Mouse (Mus musculus): ENCODE measurements at regions not wholly inside any gene's neighbourhood (a gene's known extent, or its start where the extent isn't known, plus 50 kb on each side); places are given as distances from the start of the nearest gene placed in this dataset.
"Not testable (repeated sequence)": the region's sequence is repeated elsewhere in the genome, so short reads cannot be mapped to it uniquely, and the experiment has no call there.

- ATAC-seq = peak; percentile 34; the same call in 1 of the 2 replicates
- not testable (repeated sequence) for H3K4me2 ChIP-seq
These were observed 225.7 kb downstream of the Enc1 start for GRCm38 (mm10) chr13:97466585-97466984.

GRCm38 (mm10) chr13:97463798-97464197 lies 222.9 kb downstream of the Enc1 start:
- no peaks in the 10 kb centered on the region for H3K36me3 ChIP-seq
- no peaks in the 10 kb centered on the region for H3K9me3 ChIP-seq (replicated peaks)
- H3K4me1 ChIP-seq = peaks cover 74% of the 10 kb centered on the region
- ATAC-seq = peak; percentile 45; the same call in 1 of the 2 replicates
- peak overlapping the region; percentile 94 for H3K27ac ChIP-seq
- H3K9ac ChIP-seq = no peak overlapping the region
- H3K27me3 ChIP-seq (replicated peaks) = no peaks in the 10 kb centered on the region
- 28% methylated on average over 8 of the region's 8 CpGs for WGBS (ENCODE audit: insufficient replicate concordance)
- peak overlapping the region; percentile 63 for H3K4me2 ChIP-seq
- no peak overlapping the region for H3K4me3 ChIP-seq

More at GRCm38 (mm10) chr13:97466585-97466984, 225.7 kb downstream of the Enc1 start:
- not testable (repeated sequence) for H3K4me3 ChIP-seq; H3K27ac ChIP-seq; H3K9me3 ChIP-seq (replicated peaks); H3K27me3 ChIP-seq (replicated peaks); H3K36me3 ChIP-seq; H3K9ac ChIP-seq
- H3K4me1 ChIP-seq = peaks cover 72% of the 10 kb centered on the region
- WGBS (ENCODE audit: insufficient replicate concordance) = 50% methylated on average over 1 of the region's 1 CpGs

GRCm38 (mm10) chr13:97462884-97463235 lies 222.0 kb downstream of the Enc1 start:
- 75% methylated on average over 2 of the region's 2 CpGs for WGBS (ENCODE audit: insufficient replicate concordance)
- ATAC-seq = no peak
- peaks cover 70% of the 10 kb centered on the region for H3K4me1 ChIP-seq
- peak overlapping the region; percentile 31 for H3K9ac ChIP-seq
- peak overlapping the region; percentile 63 for H3K4me2 ChIP-seq
- no peak overlapping the region for H3K4me3 ChIP-seq
- no peaks in the 10 kb centered on the region for H3K9me3 ChIP-seq (replicated peaks)
- H3K27me3 ChIP-seq (replicated peaks) = no peaks in the 10 kb centered on the region
- peak overlapping the region; percentile 94 for H3K27ac ChIP-seq
- H3K36me3 ChIP-seq = no peaks in the 10 kb centered on the region

GRCm38 (mm10) chr13:97462110-97462883 lies 221.4 kb downstream of the Enc1 start:
- Histone ChIP-seq H3K4me1 (peaks cover 70% of the 10 kb centered on the region), H3K4me3 (no peak overlapping the region; the same call in 1 of the 2 replicates), H3K27ac (peak overlapping the region; percentile 94), H3K27me3 (replicated peaks) (no peaks in the 10 kb centered on the region), H3K36me3 (no peaks in the 10 kb centered on the region), H3K4me2 (peak overlapping the region; percentile 63), H3K9ac (peak overlapping the region; percentile 31), H3K9me3 (replicated peaks) (no peaks in the 10 kb centered on the region)
- ATAC-seq = peak; percentile 87
- WGBS (ENCODE audit: insufficient replicate concordance) = 19% methylated on average over 13 of the region's 13 CpGs

- ATAC-seq = peak; percentile 62
- Histone ChIP-seq H3K4me3 (no peak overlapping the region), H3K4me1 (peaks cover 60% of the 10 kb centered on the region), H3K9me3 (replicated peaks) (no peaks in the 10 kb centered on the region), H3K36me3 (no peaks in the 10 kb centered on the region), H3K27ac (peak overlapping the region; percentile 84), H3K27me3 (replicated peaks) (no peaks in the 10 kb centered on the region), H3K9ac (peak overlapping the region; percentile 46; the same call in 1 of the 2 replicates), H3K4me2 (peak overlapping the region; percentile 29; the same call in 1 of the 2 replicates)
- WGBS (ENCODE audit: insufficient replicate concordance) = 80% methylated on average over 4 of the region's 4 CpGs
These were observed 220.3 kb downstream of the Enc1 start for GRCm38 (mm10) chr13:97461207-97461606.

GRCm38 (mm10) chr13:97459106-97459505 lies 218.2 kb downstream of the Enc1 start:
- Histone ChIP-seq H3K4me1 (peaks cover 68% of the 10 kb centered on the region), H3K36me3 (no peaks in the 10 kb centered on the region), H3K4me2 (no peak overlapping the region), H3K27me3 (replicated peaks) (no peaks in the 10 kb centered on the region), H3K4me3 (no peak overlapping the region), H3K9ac (no peak overlapping the region), H3K27ac (peak overlapping the region; percentile 20; the same call in 1 of the 2 replicates), H3K9me3 (replicated peaks) (no peaks in the 10 kb centered on the region)
- no peak for ATAC-seq
- 87% methylated on average over 7 of the region's 7 CpGs for WGBS (ENCODE audit: insufficient replicate concordance)

- Histone ChIP-seq H3K36me3 (no peaks in the 10 kb centered on the region), H3K27me3 (replicated peaks) (no peaks in the 10 kb centered on the region), H3K27ac (no peak overlapping the region), H3K4me3 (no peak overlapping the region), H3K4me2 (no peak overlapping the region), H3K4me1 (peaks cover 69% of the 10 kb centered on the region), H3K9ac (no peak overlapping the region), H3K9me3 (replicated peaks) (no peaks in the 10 kb centered on the region)
- WGBS (ENCODE audit: insufficient replicate concordance) = 66% methylated on average over 6 of the region's 6 CpGs
- ATAC-seq = no peak
These were observed 215.1 kb downstream of the Enc1 start for GRCm38 (mm10) chr13:97455961-97456360.

GRCm38 (mm10) chr13:97454715-97455114 lies 213.8 kb downstream of the Enc1 start:
- WGBS (ENCODE audit: insufficient replicate concordance) = 76% methylated on average over 8 of the region's 8 CpGs
- no peak for ATAC-seq

GRCm38 (mm10) chr13:97453469-97453868 lies 212.6 kb downstream of the Enc1 start:
- H3K4me1 ChIP-seq = peaks cover 52% of the 10 kb centered on the region
- 39% methylated on average over 6 of the region's 6 CpGs for WGBS (ENCODE audit: insufficient replicate concordance)
- peak overlapping the region; percentile 27 for H3K4me3 ChIP-seq
- peak overlapping the region; percentile 56 for H3K9ac ChIP-seq
- no peaks in the 10 kb centered on the region for H3K27me3 ChIP-seq (replicated peaks)
- peak overlapping the region; percentile 66 for H3K4me2 ChIP-seq
- ATAC-seq = peak; percentile 50
- no peaks in the 10 kb centered on the region for H3K36me3 ChIP-seq
- peak overlapping the region; percentile 95 for H3K27ac ChIP-seq
- no peaks in the 10 kb centered on the region for H3K9me3 ChIP-seq (replicated peaks)

More at GRCm38 (mm10) chr13:97454715-97455114, 213.8 kb downstream of the Enc1 start:
- H3K4me3 ChIP-seq = no peak overlapping the region
- peaks cover 58% of the 10 kb centered on the region for H3K4me1 ChIP-seq
- no peak overlapping the region for H3K4me2 ChIP-seq
- H3K27me3 ChIP-seq (replicated peaks) = no peaks in the 10 kb centered on the region
- no peak overlapping the region for H3K27ac ChIP-seq
- no peak overlapping the region for H3K9ac ChIP-seq
- H3K36me3 ChIP-seq = no peaks in the 10 kb centered on the region
- no peaks in the 10 kb centered on the region for H3K9me3 ChIP-seq (replicated peaks)

- Histone ChIP-seq H3K27me3 (replicated peaks) (no peaks in the 10 kb centered on the region), H3K27ac (peak overlapping the region; percentile 95), H3K4me3 (peak overlapping the region; percentile 27), H3K4me1 (peaks cover 52% of the 10 kb centered on the region), H3K9me3 (replicated peaks) (no peaks in the 10 kb centered on the region), H3K9ac (peak overlapping the region; percentile 56), H3K36me3 (no peaks in the 10 kb centered on the region), H3K4me2 (peak overlapping the region; percentile 66)
- ATAC-seq = peak; percentile 98
- WGBS (ENCODE audit: insufficient replicate concordance) = 8% methylated on average over 5 of the region's 5 CpGs
These were observed 212.2 kb downstream of the Enc1 start for GRCm38 (mm10) chr13:97453090-97453430.

- ATAC-seq = peak; percentile 81
- H3K27me3 ChIP-seq (replicated peaks) = no peaks in the 10 kb centered on the region
- WGBS (ENCODE audit: insufficient replicate concordance) = 29% methylated on average over 11 of the region's 11 CpGs
- peak overlapping the region; percentile 56 for H3K9ac ChIP-seq
- H3K4me1 ChIP-seq = peaks cover 52% of the 10 kb centered on the region
- H3K36me3 ChIP-seq = no peaks in the 10 kb centered on the region
- peak overlapping the region; percentile 66 for H3K4me2 ChIP-seq
- no peaks in the 10 kb centered on the region for H3K9me3 ChIP-seq (replicated peaks)
- peak overlapping the region; percentile 95 for H3K27ac ChIP-seq
- peak overlapping the region; percentile 27 for H3K4me3 ChIP-seq
These were observed 211.6 kb downstream of the Enc1 start for GRCm38 (mm10) chr13:97452386-97453089.

- H3K27ac ChIP-seq = no peak overlapping the region; the same call in 1 of the 2 replicates
- no peak for ATAC-seq
These were observed 210.4 kb downstream of the Enc1 start for GRCm38 (mm10) chr13:97451276-97451675.

More at GRCm38 (mm10) chr13:97451276-97451675, 210.4 kb downstream of the Enc1 start:
- Histone ChIP-seq H3K9ac (no peak overlapping the region), H3K4me1 (peaks cover 52% of the 10 kb centered on the region), H3K4me2 (no peak overlapping the region), H3K27me3 (replicated peaks) (no peaks in the 10 kb centered on the region), H3K4me3 (no peak overlapping the region), H3K9me3 (replicated peaks) (no peaks in the 10 kb centered on the region), H3K36me3 (no peaks in the 10 kb centered on the region)
- WGBS (ENCODE audit: insufficient replicate concordance) = 60% methylated on average over 10 of the region's 10 CpGs

Data from liver, embryonic 12.5 days (tissue).